Mouse (Mus musculus): ENCODE results near the gene Entpd3. TPM values are rescaled to one million over a fixed set of nuclear protein-coding genes. Genes with fewer than 3 reads are reported as not detected.

Gene Entpd3
- 0.41 and 0.64 TPM in 2 replicates for polyA plus RNA-seq (2015; fragmentation: Nextera tagmentation; extraction: Ambion mirVana)

GRCm38 (mm10) chr9:120539662-120540251 lies at the start of gene Entpd3:
TSS of gene Entpd3 (plus strand) at chr9:120539818.

GRCm38 (mm10) chr9:120492010-120492399 lies 47.6 kb upstream of the Entpd3 start, which contains the start of gene Eif1b:
TSS of gene Eif1b (plus strand) at chr9:120492232.

DNA sequence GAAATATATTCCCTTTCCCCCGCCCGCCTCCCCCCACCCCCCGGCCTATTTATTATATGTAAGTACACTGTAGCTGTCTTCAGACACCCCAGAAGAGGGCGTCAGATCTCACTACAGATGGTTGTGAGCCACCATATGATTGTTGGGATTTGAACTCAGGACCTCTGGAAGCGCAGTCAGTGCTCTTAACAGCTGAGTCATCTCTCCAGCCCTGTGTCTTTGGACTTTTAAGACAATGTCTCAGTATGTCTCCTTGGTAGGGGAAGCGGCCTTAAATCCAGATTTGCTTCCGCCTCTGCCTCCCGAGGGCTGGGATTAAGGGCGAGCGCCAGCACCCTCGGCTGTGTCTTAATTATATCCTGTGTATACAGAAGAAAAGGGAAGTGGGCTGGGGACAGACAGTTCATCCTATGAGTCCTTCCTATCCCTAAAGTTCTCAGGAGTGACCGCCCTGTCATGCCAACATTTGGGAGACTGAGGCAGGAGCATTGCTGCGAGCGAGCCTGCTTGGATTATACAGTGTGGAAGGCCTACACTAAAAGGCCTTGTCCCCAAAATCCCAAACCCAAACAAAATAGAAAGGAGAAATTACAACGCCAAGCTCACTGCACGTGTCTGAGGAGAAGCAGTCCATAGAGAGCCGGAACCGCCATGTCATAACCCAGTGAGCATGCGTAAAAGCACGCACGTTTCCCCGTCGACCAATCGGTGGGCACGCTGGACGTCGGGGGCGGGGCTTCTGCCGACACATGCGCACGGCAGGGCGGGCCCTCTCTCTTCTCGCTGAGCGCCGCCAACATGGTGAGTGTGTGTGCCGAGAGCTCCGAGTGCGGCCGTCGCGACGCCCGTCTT lies 31.3 kb downstream of the Entpd3 start, which contains the start of gene Rpl14:
Rpl14 (plus strand) TSS at position 704 of the 852 bp plus-strand sequence.

Other genes starting within 250 kb of the Entpd3 start
- 0.05 and 0.12 TPM in 2 replicates for gene Myrip, start 238.3 kb upstream of the Entpd3 start, polyA plus RNA-seq (2015; fragmentation: Nextera tagmentation; extraction: Ambion mirVana)
- 103 and 111 TPM in 2 replicates for gene Eif1b, start 47.6 kb upstream of the Entpd3 start, polyA plus RNA-seq (2015; fragmentation: Nextera tagmentation; extraction: Ambion mirVana)
- 803 and 813 TPM in 2 replicates for gene Rpl14, start 31.6 kb downstream of the Entpd3 start, polyA plus RNA-seq (2015; fragmentation: Nextera tagmentation; extraction: Ambion mirVana)